Mouse (Mus musculus): ENCODE results near the gene Fyb. TPM values are rescaled to one million over a fixed set of nuclear protein-coding genes. Genes with fewer than 3 reads are reported as not detected.

The Fyb gene
- polyA plus RNA-seq (2015; fragmentation: Nextera tagmentation; extraction: Ambion mirVana): 3.5 and 6.2 TPM in 2 replicates

GRCm38 (mm10) chr15:6522653-6523167, at the start of gene Fyb:
Gene Fyb (plus strand): TSS chr15:6522853.
- no peaks in the 10 kb centered on the region for H3K27me3 ChIP-seq (replicated peaks)
- H3K4me2 ChIP-seq: no peak within 1 kb of the TSS
- no peak within 1 kb of the TSS for H3K9ac ChIP-seq
- WGBS: 69% methylated on average over 8 of the region's 8 CpGs
- H3K4me1 ChIP-seq: 0 out of 2 replicates have a peak, but pooled peaks cover 10% of the 10 kb centered on the region
- no peak for ATAC-seq (ENCODE audit: extremely low read depth, insufficient number of reproducible peaks, low FRiP score, low TSS enrichment)
- H3K9me3 ChIP-seq: no peaks in the 10 kb centered on the region
- no peaks in the 10 kb centered on the region for H3K36me3 ChIP-seq
- no peak within 1 kb of the TSS for H3K27ac ChIP-seq (replicated peaks)
- H3K4me3 ChIP-seq: no peak within 1 kb of the TSS

- H3K9me3 ChIP-seq: peaks cover 2% of the 10 kb centered on the region; the same call in 1 of the 2 replicates
- no peak for ATAC-seq (ENCODE audit: extremely low read depth, insufficient number of reproducible peaks, low FRiP score, low TSS enrichment)
- no peaks in the 10 kb centered on the region for H3K27me3 ChIP-seq (replicated peaks)
- H3K4me2 ChIP-seq: no peak overlapping the region
- no peaks in the 10 kb centered on the region for H3K36me3 ChIP-seq
- WGBS: 71% methylated on average over 3 of the region's 3 CpGs
- H3K4me3 ChIP-seq: no peak overlapping the region
- no peaks in the 10 kb centered on the region for H3K4me1 ChIP-seq
- H3K9ac ChIP-seq: no peak overlapping the region
- no peak overlapping the region for H3K27ac ChIP-seq (replicated peaks)
Observed at GRCm38 (mm10) chr15:6483561-6483960, 39.1 kb upstream of the Fyb start.

- ATAC-seq (ENCODE audit: extremely low read depth, insufficient number of reproducible peaks, low FRiP score, low TSS enrichment): no peak
- no peaks in the 10 kb centered on the region for H3K9me3 ChIP-seq
Observed at GRCm38 (mm10) chr15:6492386-6492785, 30.3 kb upstream of the Fyb start.

DNA sequence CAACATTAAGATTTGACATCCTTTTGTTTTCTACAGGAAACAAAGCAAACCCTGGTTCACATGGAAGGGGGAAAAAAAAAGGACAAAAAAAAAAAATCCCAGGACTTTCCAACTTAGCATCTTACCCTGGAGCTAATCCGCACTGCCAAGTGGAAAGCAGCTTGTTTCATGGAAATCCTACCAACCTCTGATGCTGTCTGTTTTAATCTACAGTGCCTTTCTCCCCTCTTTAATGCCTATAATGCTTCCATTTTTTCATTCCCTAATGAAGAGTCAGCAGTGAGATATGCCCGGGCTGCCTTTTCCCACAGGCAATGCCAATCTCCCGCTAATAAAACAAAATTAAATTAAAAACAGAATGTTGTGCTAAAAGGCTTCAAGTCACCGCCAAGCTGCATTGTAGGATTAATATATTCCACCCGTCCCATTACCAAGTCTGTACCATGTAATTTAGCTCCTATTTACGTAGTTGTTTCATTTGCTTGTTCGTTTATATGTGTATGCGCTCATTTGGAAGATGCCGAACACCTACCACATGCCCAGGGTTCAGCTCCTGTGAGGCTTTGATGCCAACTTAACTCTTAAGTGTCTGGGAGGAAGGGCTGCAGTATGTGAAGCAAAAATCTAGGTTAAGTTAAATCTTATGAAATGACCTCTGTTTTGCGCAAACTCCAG, 24.1 kb upstream of the Fyb start:
- Histone ChIP-seq H3K4me2 (no peak overlapping the region), H3K9ac (no peak overlapping the region), H3K27ac (replicated peaks) (no peak overlapping the region), H3K4me3 (no peak overlapping the region), H3K9me3 (no peaks in the 10 kb centered on the region), H3K4me1 (no peaks in the 10 kb centered on the region), H3K27me3 (replicated peaks) (no peaks in the 10 kb centered on the region), H3K36me3 (no peaks in the 10 kb centered on the region)
- no peak for ATAC-seq (ENCODE audit: extremely low read depth, insufficient number of reproducible peaks, low FRiP score, low TSS enrichment)
- WGBS: 78% methylated on average over 10 of the region's 10 CpGs

More at GRCm38 (mm10) chr15:6492386-6492785, 30.3 kb upstream of the Fyb start:
- no peaks in the 10 kb centered on the region for H3K4me1 ChIP-seq
- no peak overlapping the region for H3K4me2 ChIP-seq
- H3K36me3 ChIP-seq: no peaks in the 10 kb centered on the region
- 82% methylated on average over 2 of the region's 2 CpGs for WGBS
- H3K4me3 ChIP-seq: no peak overlapping the region
- no peak overlapping the region for H3K27ac ChIP-seq (replicated peaks)
- no peak overlapping the region for H3K9ac ChIP-seq
- H3K27me3 ChIP-seq (replicated peaks): no peaks in the 10 kb centered on the region

DNA sequence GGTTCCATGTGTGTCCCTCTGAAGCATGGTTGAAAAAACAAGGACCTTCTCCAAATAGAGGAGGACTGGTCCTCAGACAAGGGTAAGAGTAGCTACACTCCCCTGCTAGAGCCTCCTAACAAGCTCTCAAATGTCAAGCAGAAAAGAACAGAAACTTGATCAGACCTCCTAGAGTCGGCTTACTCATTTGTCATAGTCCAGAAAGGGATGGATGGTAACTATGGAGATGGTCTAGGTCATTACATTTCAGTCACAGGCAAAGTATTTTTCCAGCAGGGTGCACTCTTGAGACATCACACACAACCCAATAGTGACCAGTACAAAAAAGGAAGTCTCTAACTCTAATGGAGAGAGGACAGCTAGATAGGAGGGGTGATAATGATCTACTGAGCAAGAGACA, 21.9 kb upstream of the Fyb start:
- H3K4me2 ChIP-seq: no peak overlapping the region
- 56% methylated on average over 1 of the region's 1 CpGs for WGBS
- H3K36me3 ChIP-seq: no peaks in the 10 kb centered on the region
- H3K27me3 ChIP-seq (replicated peaks): no peaks in the 10 kb centered on the region
- H3K4me3 ChIP-seq: no peak overlapping the region
- no peak for ATAC-seq (ENCODE audit: extremely low read depth, insufficient number of reproducible peaks, low FRiP score, low TSS enrichment)
- no peak overlapping the region for H3K27ac ChIP-seq (replicated peaks)
- no peak overlapping the region for H3K9ac ChIP-seq
- H3K4me1 ChIP-seq: no peaks in the 10 kb centered on the region
- H3K9me3 ChIP-seq: no peaks in the 10 kb centered on the region

GRCm38 (mm10) chr15:6517525-6517924, 5.1 kb upstream of the Fyb start:
- H3K36me3 ChIP-seq: no peaks in the 10 kb centered on the region

DNA sequence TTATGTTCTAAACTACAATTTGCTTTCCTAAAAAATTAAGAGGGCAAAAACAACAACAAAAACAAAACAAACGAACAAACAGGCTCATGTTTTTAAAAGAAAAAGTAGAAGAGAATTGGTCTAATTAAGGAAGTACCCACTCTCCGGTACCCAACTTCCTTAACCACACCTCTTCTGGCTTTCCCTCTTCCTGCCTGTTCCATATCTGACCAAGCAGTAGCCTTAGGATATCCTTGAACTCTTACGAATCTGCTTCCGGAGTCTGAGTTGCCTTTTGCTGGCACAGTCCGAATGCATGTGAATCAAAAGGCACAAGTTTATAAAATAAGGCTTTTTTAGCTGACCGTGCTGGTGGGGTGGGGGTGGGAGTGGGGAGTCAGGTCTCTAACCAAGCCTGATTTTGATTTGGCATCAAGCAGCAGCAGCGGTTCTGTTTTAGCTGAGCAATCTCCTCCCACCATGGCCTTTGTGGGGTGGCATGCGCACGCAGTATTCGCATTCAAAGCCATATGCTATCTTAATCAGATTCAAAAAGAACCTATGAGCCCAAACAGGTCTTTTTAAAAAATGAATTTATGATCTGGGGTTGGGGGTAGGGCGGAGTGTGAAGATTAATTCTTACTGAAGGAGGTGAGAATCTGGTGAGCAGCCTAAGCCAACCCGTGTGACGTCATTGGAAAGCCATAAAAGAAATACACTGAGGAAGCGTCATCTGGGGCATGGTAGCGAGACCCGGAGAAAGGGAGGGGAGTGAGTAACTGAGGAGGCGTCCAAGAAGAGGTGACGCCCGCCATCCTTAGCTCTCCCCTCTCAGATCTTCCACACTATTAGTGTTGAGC, 3.0 kb upstream of the Fyb start:
- Histone ChIP-seq H3K27me3 (replicated peaks) (no peaks in the 10 kb centered on the region), H3K4me2 (no peak overlapping the region), H3K36me3 (no peaks in the 10 kb centered on the region), H3K4me3 (no peak overlapping the region), H3K4me1 (0 out of 2 replicates have a peak, but pooled peaks cover 10% of the 10 kb centered on the region), H3K9ac (no peak overlapping the region), H3K9me3 (no peaks in the 10 kb centered on the region), H3K27ac (replicated peaks) (no peak overlapping the region)
- WGBS: 78% methylated on average over 19 of the region's 19 CpGs
- ATAC-seq (ENCODE audit: extremely low read depth, insufficient number of reproducible peaks, low FRiP score, low TSS enrichment): no peak

More at GRCm38 (mm10) chr15:6517525-6517924, 5.1 kb upstream of the Fyb start:
- no peaks in the 10 kb centered on the region for H3K27me3 ChIP-seq (replicated peaks)
- 0 out of 2 replicates have a peak, but pooled peaks cover 10% of the 10 kb centered on the region for H3K4me1 ChIP-seq
- no peak overlapping the region for H3K27ac ChIP-seq (replicated peaks)
- ATAC-seq (ENCODE audit: extremely low read depth, insufficient number of reproducible peaks, low FRiP score, low TSS enrichment): no peak
- H3K4me3 ChIP-seq: no peak overlapping the region
- H3K9me3 ChIP-seq: no peaks in the 10 kb centered on the region
- H3K4me2 ChIP-seq: no peak overlapping the region
- WGBS: 74% methylated on average over 1 of the region's 1 CpGs
- no peak overlapping the region for H3K9ac ChIP-seq

DNA sequence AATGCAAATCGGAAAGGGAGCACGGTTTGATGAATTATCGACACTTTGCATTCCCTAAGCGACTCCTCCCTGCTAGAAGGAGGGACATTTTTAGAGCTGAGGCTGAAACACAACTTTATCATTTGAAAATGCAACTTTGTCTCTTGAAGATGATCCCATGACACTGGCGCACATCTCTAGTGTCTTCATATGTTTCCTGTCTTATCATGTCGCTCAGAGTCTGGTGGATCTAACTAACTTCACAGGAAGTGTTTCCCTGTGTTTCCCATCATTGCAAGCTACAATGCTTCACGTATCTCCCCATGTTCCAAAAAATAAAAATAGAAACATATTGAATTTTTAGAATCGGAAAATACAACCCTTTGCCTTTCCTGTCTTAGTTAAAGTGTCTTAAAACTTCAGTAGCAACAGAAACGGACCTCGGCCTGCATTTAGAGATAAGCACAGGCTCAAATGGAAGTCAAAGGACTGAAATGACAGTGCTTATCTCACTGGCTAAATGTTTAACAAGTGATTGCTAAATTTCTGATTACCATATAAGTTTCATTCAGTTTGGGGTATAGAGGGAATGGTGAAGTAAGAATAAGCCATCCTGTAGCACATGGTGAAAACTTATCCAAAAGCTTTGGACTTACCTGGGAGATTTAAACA, 2.0 kb upstream of the Fyb start:
- H3K4me1 ChIP-seq: 0 out of 2 replicates have a peak, but pooled peaks cover 10% of the 10 kb centered on the region
- no peaks in the 10 kb centered on the region for H3K9me3 ChIP-seq
- H3K36me3 ChIP-seq: no peaks in the 10 kb centered on the region
- no peak for ATAC-seq (ENCODE audit: extremely low read depth, insufficient number of reproducible peaks, low FRiP score, low TSS enrichment)
- H3K4me2 ChIP-seq: no peak overlapping the region
- no peak overlapping the region for H3K27ac ChIP-seq (replicated peaks)
- H3K9ac ChIP-seq: no peak overlapping the region
- 54% methylated on average over 10 of the region's 10 CpGs for WGBS
- no peak overlapping the region for H3K4me3 ChIP-seq
- H3K27me3 ChIP-seq (replicated peaks): no peaks in the 10 kb centered on the region

DNA sequence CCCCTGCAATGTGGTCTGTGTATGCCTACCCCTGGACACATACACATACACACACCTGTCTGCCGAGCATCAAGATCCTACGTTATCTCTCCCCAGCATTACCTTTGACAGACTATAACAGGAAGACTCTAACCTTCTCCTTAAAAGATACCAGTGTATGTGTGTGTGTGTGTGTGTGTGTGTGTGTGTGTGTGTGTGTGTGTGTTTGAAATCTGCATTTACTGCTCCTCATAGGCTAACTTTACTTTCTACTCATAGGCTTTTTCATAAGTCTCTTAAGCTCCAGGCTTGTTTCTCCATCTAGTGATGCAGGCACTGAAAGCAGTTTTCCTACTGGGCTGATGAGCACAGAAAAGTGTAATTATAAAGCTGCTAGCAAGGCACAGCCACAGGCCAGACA, 2.1 kb downstream of the Fyb start:
- H3K4me1 ChIP-seq: 0 out of 2 replicates have a peak, but pooled peaks cover 10% of the 10 kb centered on the region
- H3K36me3 ChIP-seq: no peaks in the 10 kb centered on the region
- no peaks in the 10 kb centered on the region for H3K27me3 ChIP-seq (replicated peaks)
- no peak overlapping the region for H3K27ac ChIP-seq (replicated peaks)
- no peak overlapping the region for H3K4me2 ChIP-seq
- no peak overlapping the region for H3K9ac ChIP-seq
- WGBS: 81% methylated on average over 2 of the region's 2 CpGs
- H3K4me3 ChIP-seq: no peak overlapping the region
- no peak for ATAC-seq (ENCODE audit: extremely low read depth, insufficient number of reproducible peaks, low FRiP score, low TSS enrichment)
- no peaks in the 10 kb centered on the region for H3K9me3 ChIP-seq

DNA sequence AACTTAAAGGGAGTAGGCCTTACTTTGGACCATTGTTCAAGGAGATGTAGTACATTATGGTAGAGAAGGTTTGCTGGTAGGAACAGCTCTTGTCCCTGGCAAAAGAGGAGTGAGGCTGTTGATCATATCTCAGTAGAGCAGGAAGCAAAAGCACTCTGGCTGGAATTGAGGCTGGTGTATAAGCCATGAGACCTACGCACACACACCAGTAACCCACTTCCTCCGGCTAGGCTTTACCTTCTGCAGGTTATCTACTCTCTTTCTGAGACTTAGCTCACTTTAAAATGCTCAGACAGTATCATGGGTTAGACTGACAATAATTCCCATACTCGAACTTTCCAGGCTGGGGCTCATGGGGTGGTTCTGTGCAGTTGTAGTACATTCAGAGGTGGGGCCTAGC, 2.7 kb downstream of the Fyb start:
- WGBS: 73% methylated on average over 3 of the region's 3 CpGs
- Histone ChIP-seq H3K36me3 (no peaks in the 10 kb centered on the region), H3K27ac (replicated peaks) (no peak overlapping the region), H3K9me3 (no peaks in the 10 kb centered on the region), H3K27me3 (replicated peaks) (no peaks in the 10 kb centered on the region), H3K4me1 (0 out of 2 replicates have a peak, but pooled peaks cover 8% of the 10 kb centered on the region), H3K4me2 (no peak overlapping the region), H3K9ac (no peak overlapping the region), H3K4me3 (no peak overlapping the region)
- no peak for ATAC-seq (ENCODE audit: extremely low read depth, insufficient number of reproducible peaks, low FRiP score, low TSS enrichment)

DNA sequence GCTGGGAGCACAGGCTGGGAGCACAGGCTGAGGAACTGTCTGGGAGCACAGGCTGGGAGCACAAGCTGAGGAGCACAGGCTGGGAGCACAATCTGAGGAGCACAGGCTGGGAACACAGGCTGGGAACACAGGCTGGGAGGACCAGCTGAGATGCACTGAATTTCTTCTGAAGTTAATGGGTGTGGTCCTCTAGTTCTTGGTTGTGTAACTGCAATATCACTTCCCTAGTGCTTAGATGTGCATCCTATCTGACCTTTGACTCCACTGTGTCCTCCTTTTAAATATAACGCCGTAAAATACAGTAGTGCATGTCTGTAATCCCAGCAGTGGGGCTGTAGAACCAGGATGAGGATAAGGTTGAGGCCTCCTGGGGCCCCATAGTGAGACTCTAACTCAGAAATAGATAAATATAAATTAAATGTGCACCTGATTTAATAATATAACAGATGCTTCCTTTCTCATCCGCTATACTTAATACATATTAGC, 11.2 kb downstream of the Fyb start:
- H3K9me3 ChIP-seq: no peaks in the 10 kb centered on the region
- H3K27me3 ChIP-seq (replicated peaks): no peaks in the 10 kb centered on the region
- no peak for ATAC-seq (ENCODE audit: extremely low read depth, insufficient number of reproducible peaks, low FRiP score, low TSS enrichment)
- no peak overlapping the region for H3K27ac ChIP-seq (replicated peaks)
- no peak overlapping the region for H3K4me2 ChIP-seq
- 78% methylated on average over 3 of the region's 3 CpGs for WGBS
- H3K36me3 ChIP-seq: no peaks in the 10 kb centered on the region
- H3K4me3 ChIP-seq: no peak overlapping the region
- H3K4me1 ChIP-seq: no peaks in the 10 kb centered on the region
- H3K9ac ChIP-seq: no peak overlapping the region
